Mouse (Mus musculus): ENCODE data around the gene Cbfb.
"Not testable (repeated sequence)": the region's sequence is repeated elsewhere in the genome, so short reads cannot be mapped to it uniquely, and the experiment has no call there.

Gene Cbfb

DNA sequence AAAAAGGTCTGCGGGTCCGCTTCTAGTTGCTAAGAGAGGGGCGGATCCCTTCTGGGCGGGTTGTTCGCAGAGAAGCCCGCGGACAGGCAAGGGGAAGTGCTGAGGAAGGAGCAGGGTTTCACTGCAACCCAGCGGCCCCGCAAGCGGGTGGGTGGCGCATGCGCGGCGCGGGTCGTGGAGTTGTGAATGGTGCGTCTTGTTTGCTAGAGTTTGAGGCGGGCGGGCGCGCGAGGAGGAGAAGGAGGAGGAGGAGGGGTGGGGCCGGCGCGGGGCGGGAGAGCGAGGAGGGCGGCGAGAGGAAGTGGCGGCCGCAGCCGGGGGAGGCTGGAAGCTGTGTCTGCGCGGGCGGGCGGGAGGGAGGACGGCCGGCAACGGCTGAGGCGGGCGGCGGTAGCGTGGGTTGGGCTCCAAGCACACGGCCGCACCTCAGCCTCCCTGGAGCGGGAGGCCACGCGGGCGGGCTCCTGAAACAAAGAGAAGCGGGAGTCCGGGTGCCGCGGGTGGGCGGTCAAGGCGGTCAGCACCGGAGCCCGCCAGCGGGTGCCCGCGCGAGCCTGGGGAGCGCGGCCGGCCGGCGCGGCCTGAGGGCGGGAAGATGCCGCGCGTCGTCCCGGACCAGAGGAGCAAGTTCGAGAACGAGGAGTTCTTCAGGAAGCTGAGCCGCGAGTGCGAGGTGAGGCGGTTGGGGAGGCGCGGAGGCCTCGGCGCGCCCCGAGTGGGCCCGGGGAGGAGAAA, at the start of gene Cbfb:
Gene Cbfb (plus strand): TSS at position 294 of the 735 bp plus-strand sequence.
- peak; percentile 98 for DNase-seq (ENCODE audit: low spot score)

DNA sequence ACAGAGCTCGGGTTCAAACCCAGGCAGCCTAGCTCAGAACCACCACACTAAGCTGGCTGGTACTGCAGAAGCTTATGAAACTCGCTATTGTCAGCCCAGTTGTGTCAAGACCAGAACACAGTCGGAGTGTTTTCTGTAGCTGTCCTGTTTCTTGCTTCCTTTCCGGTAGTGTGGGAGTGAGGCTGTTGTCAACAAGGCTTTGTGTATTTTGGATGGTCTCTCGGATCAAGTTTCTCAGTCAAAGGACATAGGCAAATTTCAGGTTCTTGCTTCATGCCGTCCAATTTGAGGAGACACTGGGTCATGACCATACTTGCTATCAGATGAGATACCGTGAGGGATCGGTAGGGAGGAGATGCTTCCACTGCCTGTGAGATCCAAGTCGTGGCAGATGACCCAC, 40.6 kb upstream of the Cbfb start:
- no peak for DNase-seq (ENCODE audit: low spot score)

DNA sequence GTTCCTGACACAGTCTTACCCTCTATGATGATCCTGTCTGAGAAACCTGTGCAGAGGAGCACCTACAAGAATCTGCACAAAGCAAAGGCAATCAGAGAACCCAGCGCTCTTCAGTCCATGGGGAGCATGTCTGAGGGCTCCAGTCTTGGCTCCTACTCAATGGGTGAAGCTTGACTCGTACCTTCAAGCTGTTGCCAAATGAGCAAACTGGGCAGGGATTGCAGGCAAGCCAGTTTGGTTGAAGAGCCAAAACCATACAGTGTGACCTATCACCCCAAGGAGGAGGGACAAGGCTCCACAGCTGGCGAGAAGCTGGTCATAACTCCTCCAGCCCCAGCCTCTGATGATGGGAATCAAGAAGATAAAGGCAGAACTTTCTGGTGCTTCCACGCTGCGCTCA, 39.0 kb upstream of the Cbfb start, which contains the start of gene Ces4a:
Gene Ces4a (plus strand): TSS at position 292 of the 400 bp plus-strand sequence.
- DNase-seq (ENCODE audit: low spot score) = no peak

DNA sequence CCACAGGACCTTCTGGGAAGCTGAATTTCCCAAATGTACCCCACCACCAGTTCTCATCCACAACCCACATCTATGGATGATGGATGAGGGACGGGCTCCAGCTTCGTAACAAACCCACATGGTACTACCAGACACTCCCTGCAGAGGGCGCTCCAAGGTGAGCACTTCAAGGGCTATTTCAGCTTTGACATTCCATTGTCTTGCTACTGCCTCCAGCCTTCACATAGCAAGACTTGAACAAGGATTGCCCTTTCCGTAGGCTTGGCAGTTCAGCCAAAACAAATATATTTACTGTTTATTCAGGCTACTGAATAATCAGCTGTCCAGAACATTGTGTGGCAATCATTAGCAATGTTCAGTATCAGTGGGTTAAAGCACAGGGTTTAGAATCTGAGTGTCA, 32.1 kb upstream of the Cbfb start:
- DNase-seq (ENCODE audit: low spot score) = peak; percentile 58

DNA sequence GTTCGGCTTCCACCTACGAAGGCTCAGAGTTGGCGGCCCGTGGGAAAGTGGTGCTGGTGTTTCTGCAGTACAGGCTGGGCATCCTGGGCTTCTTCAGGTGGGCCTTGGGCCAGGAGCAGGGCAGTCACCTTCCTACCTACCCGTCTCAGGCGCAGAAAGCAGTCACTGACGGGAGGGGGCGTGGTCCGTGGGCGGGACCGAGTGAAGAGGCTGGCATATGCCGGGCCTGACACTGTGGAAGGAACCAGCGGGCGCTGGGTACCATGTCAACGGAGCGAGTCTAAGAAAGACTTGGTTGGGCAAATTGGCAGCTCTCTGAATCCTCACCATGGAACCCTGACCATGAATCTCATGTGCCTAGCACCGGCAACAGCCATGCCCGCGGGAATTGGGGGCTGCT, 28.1 kb upstream of the Cbfb start:
- no peak for DNase-seq (ENCODE audit: low spot score)

DNA sequence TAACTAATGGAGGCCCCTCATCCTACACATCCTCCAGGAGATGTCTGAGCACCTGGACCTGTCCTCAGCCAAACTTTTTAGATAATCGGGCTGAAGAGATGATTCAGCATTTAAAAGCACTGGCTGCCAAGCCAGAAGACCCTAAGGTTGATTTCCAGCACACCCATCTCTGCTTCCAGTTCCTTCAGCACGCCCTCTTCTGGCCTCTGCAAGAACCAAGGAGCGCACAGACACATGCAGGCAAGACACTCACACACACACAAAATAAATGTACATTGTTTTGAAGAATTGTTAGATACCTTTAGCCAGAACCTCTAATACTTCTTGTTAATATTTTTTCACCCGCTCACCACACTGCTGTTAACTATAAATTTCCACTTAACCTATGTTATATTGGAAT, 18.8 kb upstream of the Cbfb start:
- no peak for DNase-seq (ENCODE audit: low spot score)

DNA sequence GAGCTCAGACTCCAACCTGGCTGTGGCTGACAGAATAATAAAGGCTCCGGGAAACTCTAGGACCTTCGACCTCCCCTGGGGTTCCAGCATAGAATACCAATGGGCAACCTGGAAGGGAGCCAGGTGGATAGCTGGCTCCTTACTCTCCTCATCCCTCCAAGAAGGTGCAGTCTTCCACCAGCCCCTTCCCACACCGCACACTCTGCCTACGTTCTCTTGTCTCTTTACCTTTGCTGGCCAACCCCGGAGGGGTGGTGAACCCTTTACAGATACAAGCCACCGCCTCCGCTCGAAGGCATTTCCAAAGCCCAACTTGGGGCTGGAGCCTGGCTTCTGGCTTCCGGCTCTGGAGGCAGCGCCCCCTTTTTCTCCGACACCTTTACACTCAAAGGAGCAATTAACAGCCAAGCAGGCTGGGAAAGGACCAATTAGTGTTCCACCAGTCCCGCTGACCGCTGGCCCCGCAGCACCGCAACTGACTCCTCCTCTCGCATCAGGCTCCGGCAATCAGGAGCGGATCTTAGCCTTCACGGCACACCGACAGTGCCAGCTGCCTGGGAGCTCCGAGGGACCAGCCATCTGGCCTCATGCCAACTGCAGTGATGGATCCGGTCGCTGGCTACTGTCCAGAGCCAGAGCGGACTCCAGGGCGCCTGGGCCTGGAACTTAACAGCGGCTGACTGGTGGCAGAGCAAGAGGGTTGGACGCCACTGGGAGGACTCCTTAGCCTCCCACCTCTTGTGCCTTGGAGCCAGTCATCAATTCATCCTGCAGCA, 17.7 kb upstream of the Cbfb start:
- no peak for DNase-seq (ENCODE audit: low spot score)

DNA sequence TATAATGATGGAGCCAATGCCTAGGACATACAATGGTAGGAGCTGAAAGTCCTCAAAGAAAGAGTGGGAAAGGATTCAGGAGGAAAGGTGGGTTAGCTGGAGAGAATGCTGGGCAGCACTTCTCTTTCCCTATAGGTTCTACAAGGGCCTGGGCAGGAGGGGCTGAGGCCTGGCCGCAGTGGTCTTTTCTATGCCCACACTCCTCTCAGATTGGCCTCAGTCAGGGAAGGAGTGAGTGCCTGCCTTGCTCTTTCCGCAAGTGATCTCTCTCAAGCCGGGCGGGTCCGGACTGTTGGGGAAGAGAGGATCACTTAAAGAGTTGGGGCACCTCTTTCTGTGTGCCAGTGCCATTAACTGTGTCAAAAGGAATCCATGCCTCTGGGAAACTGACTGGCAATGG, 16.2 kb upstream of the Cbfb start:
- no peak for DNase-seq (ENCODE audit: low spot score)

DNA sequence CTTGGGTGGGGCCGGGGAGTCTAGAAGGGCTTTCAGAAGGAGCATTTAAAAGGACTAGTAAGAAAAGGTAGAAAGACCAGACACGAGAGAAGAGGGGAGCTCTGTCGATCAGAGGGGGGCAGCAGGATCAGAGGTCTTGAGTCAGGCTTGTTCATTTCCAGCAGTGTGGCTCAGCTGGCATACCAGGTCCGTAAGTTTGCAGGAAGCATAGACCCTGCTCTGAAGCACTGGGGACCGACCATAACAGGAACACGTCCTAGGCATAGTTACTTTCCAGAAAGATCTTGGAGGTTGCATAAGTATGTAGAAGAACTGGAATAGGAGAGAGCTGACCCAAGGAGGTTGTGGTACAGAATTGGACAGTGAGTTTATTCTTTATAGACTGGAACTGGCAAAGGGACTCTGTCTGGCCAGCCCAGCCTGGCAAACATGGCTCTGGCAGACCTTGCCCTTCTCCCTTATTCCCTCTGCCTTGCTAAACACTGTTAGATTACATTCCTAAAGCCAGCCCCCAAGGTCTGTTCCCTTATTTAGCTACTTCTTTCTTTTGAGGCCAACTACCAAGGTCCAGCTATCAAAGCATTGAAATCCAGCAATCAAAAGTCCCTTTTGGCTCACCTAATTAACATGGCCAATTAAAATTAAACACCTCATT, 15.3 kb upstream of the Cbfb start:
- DNase-seq (ENCODE audit: low spot score) = no peak

DNA sequence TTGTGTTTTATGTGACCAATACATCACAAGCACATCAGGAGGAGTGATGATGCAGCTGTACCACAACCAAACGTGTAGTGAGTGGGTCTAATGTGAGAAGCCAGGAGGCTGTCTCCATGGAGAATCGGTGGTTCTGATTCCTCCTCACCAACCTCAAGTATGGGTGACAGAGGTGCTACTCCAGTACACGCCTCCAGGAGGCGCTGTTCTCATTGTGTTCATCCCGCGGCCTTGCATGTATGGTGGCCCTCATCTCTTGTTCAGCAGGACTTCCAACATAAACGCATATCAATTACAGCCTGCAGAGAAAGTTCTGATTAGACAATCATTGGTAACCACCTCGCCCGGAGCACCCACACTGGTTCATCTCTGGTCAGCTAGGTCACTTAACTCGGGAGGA, 12.9 kb upstream of the Cbfb start:
- DNase-seq (ENCODE audit: low spot score) = peak; percentile 68

DNA sequence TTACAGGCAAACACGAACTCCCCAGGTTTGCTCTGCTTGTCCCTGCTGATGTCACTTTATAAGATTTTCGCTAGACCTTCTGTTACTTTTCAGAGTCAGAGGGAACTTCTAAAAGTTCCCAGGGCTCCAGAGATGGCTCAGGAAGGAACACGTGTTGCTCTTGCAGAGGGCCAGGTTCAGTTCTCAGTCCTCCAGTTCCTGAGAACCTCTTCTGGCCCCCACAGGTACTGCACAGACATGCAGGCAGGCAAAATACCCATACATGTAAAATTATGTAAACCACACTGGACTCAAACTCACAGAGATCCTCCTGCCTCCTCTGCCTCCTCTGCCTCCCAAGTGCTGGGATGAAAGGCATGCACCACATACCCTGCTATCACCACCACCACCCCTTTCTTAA, 12.4 kb upstream of the Cbfb start:
- DNase-seq (ENCODE audit: low spot score) = peak; percentile 4

DNA sequence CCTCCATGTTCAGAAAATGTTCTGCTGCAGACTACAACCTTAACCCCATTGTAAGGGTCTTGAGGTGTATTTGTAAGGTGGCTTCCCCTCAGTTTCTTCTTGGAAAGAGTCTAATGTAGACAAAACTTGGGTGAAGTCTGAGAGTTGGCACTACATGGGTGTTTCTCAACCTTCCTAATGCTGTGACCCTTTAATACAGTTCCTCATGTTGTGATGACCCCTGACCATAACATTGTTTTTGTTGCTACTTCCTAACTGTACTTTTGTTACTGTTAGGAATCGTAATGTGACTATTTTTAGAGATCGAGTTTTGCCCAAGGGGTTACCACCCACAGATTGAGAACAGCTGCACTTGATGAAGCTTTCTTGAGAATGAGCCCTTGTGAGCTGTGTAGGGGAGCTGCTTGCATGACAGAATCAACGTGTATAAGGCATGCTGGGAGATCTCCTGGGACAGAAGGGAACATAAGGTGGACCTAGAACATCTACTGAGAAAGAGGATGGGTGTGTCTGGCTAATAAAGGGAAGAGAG, 9.3 kb upstream of the Cbfb start:
- no peak for DNase-seq (ENCODE audit: low spot score)

DNA sequence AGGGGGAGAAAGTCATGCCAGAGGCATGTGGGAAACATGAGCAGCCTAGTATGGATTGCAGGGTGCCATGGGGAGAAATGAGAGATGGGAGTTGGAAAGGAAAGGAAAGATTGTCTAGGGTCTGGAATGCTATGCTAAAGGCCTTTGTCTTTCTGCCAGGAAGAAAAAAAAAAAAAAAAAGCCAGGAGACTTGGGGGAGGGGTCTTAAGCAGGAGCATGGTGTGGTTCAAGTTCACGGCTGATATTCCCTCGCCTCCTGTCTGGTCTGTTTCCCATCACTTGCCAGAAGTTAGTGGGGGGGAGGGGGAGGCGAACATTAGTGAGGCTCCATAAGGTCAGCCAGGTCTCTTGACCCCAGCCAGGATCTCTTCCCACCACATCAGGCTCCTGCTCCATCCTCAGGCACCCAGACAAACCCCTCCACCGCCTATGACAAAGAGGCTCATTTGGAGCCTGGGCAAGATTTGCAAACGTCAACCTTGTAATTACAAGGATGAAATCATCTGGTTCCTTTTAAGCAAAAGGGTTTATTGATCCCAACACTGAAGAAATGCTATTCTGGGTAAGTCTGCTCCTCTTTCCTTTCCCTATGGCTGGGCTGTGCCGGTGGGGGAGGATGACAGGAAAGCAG, 6.1 kb upstream of the Cbfb start:
- no peak for DNase-seq (ENCODE audit: low spot score)

DNA sequence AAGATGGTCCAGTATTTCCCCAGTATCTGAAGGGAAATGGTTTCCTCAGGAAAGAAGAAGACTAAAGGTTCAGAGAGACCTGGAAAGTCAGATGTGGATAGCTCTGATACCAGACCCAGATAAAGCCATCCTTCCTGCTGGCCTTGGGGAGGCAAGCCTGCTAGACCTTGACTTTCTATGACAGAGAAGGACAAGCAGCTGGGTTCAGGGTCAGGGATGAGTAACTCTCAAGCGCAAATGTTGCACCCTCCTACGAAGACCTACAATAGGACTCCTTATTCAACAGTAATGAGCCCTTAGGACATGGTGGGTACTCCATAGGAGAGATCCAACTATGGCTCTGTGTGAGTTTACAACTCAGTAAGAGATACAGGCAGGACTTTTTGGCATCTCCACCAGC, 5.3 kb upstream of the Cbfb start:
- no peak for DNase-seq (ENCODE audit: low spot score)

DNA sequence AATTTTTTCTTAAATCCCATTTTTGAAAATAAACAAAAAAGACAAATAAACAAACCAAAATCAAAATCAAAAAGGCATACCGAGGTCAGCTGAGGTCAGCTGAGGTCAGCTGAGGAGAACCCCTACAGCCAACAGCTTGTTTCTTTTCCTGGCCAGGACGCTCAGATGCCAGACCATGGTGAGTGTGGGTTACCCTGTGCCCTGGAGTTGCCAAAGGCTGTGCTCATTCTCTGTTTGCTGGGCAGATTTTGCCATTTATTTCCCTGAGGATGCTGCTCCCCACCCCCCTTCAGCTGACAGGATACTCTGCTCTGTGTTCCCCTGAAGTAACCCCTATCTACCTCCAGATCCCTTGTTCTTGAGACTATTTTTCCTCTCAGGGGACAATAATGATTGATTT, 3.4 kb upstream of the Cbfb start:
- no peak for DNase-seq (ENCODE audit: low spot score)

DNA sequence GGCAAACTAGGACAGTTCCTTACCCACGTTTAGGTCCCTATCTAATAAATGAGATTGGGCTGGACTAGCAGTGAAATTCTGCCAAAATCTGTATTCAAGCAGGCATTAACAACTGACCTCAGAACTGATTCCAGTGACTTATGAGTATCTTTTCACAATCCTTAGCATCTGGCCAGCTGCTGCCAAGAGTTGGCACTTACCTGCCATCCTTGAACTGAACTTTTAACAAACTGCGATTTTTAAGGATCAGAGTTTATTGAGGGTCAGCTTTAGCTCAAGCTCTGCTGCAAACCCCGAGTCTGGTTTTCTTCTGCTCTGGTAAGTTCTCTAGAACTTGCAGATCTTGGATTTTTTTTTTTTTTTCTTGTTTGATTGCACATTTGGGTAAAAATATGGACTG, 892 bp upstream of the Cbfb start:
- DNase-seq (ENCODE audit: low spot score) = no peak

DNA sequence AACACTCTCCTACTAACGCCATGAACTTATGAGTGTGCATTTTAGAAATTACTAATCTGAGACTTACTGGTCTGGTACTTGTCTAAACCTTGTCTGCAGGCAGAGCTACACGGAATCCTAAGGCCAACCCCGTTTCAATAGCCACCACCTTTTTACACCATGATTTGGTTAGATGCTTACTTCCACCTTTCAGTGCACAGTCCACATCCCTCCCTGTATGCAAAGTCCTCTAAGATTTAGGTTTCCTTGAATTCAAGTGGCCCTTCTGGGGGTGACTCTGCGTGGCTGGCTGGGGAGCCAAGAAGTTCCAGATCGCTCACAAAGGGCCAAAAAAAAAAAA, 463 bp upstream of the Cbfb start:
- DNase-seq (ENCODE audit: low spot score) = no peak

DNA sequence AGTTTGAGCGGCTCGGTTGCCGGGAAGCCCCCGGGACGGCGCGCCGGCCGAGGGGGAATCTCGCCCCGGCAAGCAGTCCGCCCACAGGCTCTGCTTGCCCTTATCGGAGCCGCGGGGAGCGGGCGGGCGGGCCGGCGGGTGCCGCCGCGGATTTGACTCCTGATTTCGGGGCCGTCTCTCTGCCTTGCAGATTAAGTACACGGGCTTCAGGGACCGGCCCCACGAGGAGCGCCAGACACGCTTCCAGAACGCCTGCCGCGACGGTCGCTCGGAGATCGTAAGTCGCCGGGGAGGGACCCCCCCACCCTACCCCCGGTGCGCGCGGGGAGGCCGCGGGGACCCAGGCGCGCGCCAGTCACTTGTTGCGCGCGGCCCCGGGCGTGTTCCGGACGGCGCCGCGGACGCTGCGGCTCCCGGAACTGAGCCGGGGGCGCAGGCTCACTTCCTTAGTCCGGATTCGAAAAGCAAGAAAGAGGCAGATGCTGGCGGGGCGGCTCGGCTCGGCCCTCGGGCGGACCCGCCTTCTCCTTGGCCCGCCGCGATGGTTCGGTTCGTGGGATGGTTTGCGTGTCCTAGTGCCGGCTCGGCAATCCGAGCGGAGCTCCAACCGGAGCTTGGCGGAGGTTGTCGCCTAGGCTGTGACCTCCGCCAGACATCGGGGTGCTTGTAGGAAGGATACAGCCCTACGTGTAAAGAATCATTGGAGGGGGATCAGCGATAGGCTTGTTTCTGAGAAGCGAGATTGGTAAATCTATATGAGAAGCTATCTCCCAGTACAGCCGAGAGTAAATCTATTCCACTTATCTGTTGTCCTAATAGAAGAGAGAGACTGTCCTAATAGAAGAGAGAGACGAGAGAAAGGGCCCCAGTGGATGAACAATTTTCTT, 885 bp downstream of the Cbfb start:
- peak; percentile 61 for DNase-seq (ENCODE audit: low spot score)

DNA sequence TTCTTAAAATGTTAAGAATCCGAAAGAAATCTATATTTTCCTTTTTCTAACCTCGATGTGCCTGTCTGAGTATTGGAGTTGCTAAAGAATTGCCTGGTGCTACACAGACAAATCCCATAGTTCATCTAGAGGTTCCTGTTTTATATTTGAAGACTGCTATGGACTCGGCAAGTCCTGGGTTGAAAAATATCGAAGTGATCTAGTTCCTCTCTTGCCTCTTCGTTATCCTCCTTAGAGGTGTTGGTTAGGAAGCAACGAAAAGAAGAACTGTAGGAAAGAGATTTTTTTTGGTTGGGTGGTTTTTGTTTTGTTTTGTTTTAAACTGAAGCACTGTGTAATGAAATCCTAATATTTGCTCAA, 1.5 kb downstream of the Cbfb start:
- no peak for DNase-seq (ENCODE audit: low spot score)

DNA sequence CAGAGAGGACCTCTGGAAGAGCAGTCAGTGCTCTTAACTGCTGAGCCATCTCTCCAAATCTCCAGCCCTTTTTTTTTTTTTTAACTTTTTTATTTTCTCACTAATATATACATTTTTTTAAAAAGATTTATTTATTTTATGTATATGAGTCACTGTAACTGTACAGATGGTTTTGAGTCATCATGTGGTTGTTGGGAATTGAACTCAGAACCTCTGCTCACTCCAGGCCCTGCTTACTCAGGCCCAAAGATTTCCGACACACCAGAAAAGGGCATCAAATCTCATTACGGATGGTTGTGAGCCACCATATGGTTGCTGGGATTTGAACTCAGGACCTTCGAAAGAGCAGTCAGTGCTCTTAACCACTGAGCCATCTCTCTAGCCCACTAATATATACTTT, 4.8 kb downstream of the Cbfb start:
- not testable (repeated sequence) for DNase-seq (ENCODE audit: low spot score)

DNA sequence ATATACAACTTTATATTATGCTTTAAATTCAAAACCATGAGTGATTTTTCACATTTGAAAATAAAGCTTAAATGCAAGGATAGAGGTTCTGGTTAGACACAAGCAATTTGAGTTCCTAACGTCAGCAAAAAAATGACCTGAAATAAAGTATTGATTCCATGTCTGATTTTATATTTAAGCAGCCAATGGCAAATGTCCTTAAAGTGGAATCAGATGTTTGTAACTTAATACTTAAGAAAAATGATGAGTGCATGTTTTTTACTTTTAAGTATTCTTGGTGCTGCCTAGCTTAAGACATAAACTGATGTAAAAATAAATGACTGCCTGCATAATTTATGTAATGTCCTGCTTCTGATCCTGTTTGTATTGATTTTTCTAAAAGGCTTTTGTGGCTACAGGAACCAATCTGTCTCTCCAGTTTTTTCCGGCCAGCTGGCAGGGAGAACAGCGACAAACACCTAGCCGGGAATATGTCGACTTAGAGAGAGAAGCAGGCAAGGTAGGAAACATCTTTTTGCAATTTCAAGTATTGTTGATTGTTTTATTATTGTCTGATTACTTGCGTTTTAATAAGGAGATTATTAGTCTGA, 7.8 kb downstream of the Cbfb start:
- DNase-seq (ENCODE audit: low spot score) = no peak
